Mouse (Mus musculus): Measurements from ENCODE around the gene Naaladl1.
"Not testable (repeated sequence)": the region's sequence is repeated elsewhere in the genome, so short reads cannot be mapped to it uniquely, and the experiment has no call there.

Gene Naaladl1

GRCm38 (mm10) chr19:6132171-6132827, 26.7 kb downstream of the Naaladl1 start:
- no peak for DNase-seq

- DNase-seq, result not testable (repeated sequence)
These were observed 27.6 kb downstream of the Naaladl1 start for GRCm38 (mm10) chr19:6133197-6133596.

- no peak for DNase-seq
These were observed 30.8 kb downstream of the Naaladl1 start for GRCm38 (mm10) chr19:6136397-6136796.

- DNase-seq, result no peak
These were observed 34.1 kb downstream of the Naaladl1 start for GRCm38 (mm10) chr19:6139701-6140100.

GRCm38 (mm10) chr19:6140374-6140677, 34.7 kb downstream of the Naaladl1 start:
- DNase-seq, result no peak

- peak; percentile 95 for DNase-seq
These were observed 35.3 kb downstream of the Naaladl1 start, which contains the start of gene Batf2 for GRCm38 (mm10) chr19:6140678-6141393. Gene Batf2, plus strand, starts transcription at chr19:6140983.

- peak; percentile 79 for DNase-seq
These were observed 35.8 kb downstream of the Naaladl1 start, which contains the start of gene Arl2 for GRCm38 (mm10) chr19:6141394-6141749. Gene Arl2, minus strand, starts transcription at chr19:6141548.

GRCm38 (mm10) chr19:6144842-6145241, 39.3 kb downstream of the Naaladl1 start:
- DNase-seq, result no peak

GRCm38 (mm10) chr19:6155174-6155573, 49.6 kb downstream of the Naaladl1 start:
- no peak for DNase-seq

- no peak for DNase-seq
These were observed 50.8 kb downstream of the Naaladl1 start for GRCm38 (mm10) chr19:6156372-6156771.

GRCm38 (mm10) chr19:6157220-6157619, 51.6 kb downstream of the Naaladl1 start:
- DNase-seq, result no peak

- no peak for DNase-seq
These were observed 58.4 kb downstream of the Naaladl1 start for GRCm38 (mm10) chr19:6163872-6164547.
